Mouse (Mus musculus) olfactory bulb, adult 2 months (tissue): ENCODE results near the gene Tldc2. TPM values are rescaled to one million over a fixed set of nuclear protein-coding genes. Genes with fewer than 3 reads are reported as not detected.

Source experiments
- H3K27ac ChIP-seq: fragments of 200-500 bp; 2 replicates; pipeline ENCODE4 v1.5.1; 2012; ENCODE audit warnings: low read depth, low read length; ENCODE audit not compliant: insufficient read depth
- H3K4me1 ChIP-seq: fragments of 200-500 bp; 2 replicates; pipeline ENCODE4 v1.6.1; 2012; ENCODE audit warnings: low read length; ENCODE audit not compliant: control insufficient read depth, insufficient read depth
- H3K4me3 ChIP-seq: fragments of 200-500 bp; 2 replicates; pipeline ENCODE4 v1.5.1; 2012; ENCODE audit warnings: mild to moderate bottlenecking, low read depth, low read length, moderate library complexity; ENCODE audit not compliant: insufficient read depth
- CTCF ChIP-seq: fragments of 200-500 bp; IDR thresholded peaks from 2 replicates; pipeline ENCODE4 v1.5.1; 2012; ENCODE audit warnings: low read depth, mild to moderate bottlenecking, low read length, moderate library complexity; ENCODE audit not compliant: insufficient read depth
- POLR2A ChIP-seq: fragments of 200-500 bp; IDR thresholded peaks from 2 replicates; pipeline ENCODE4 v1.6.1; 2012; ENCODE audit warnings: mild to moderate bottlenecking, low read depth, low read length, moderate library complexity; ENCODE audit not compliant: insufficient read depth
- WGBS: fragments of 180-500 bp; shearing (Covaris S2); methylation state at CpG from one replicate; pipeline ENCODE4 v1.1.7; 2018; 5-methylcytosine and 5-hydroxymethylcytosine counted together
- polyA plus RNA-seq: library from polyadenylated mRNA; stranded (reverse); fragments of >200 nt; gene quantifications from 2 replicates; pipeline ENCODE4 v1.2.4, GENCODE M21; 2012; ENCODE audit warnings: low replicate concordance; ENCODE audit not compliant: missing spikeins, insufficient read depth, insufficient read length

The Tldc2 gene
- polyA plus RNA-seq, 1 experiment = not detected

- Histone ChIP-seq H3K4me3 (no peak overlapping the region), H3K27ac (no peak overlapping the region), H3K4me1 (no peaks in the 10 kb centered on the region)
- TF ChIP-seq POLR2A (no peak), CTCF (no peak)
- WGBS = 92% methylated on average over 5 of the region's 5 CpGs
Observed at GRCm38 (mm10) chr2:157139251-157139802, 52.5 kb downstream of the Tldc2 start.

GRCm38 (mm10) chr2:157141962-157142361 is 55.1 kb downstream of the Tldc2 start:
- TF ChIP-seq CTCF (no peak), POLR2A (no peak)
- Histone ChIP-seq H3K4me1 (no peaks in the 10 kb centered on the region), H3K27ac (no peak overlapping the region), H3K4me3 (no peak overlapping the region)
- WGBS = 85% methylated on average over 4 of the region's 4 CpGs

- no peak overlapping the region for H3K27ac ChIP-seq
- H3K4me1 ChIP-seq = no peaks in the 10 kb centered on the region
- 76% methylated on average over 5 of the region's 5 CpGs for WGBS
- TF ChIP-seq CTCF (no peak), POLR2A (no peak)
- H3K4me3 ChIP-seq = no peak overlapping the region
Observed at GRCm38 (mm10) chr2:157144132-157144531, 57.3 kb downstream of the Tldc2 start.

- Histone ChIP-seq H3K27ac (no peak overlapping the region), H3K4me3 (no peak overlapping the region), H3K4me1 (no peaks in the 10 kb centered on the region)
- WGBS = 95% methylated on average over 1 of the region's 1 CpGs
- TF ChIP-seq CTCF (no peak), POLR2A (no peak)
Observed at GRCm38 (mm10) chr2:157145173-157145572, 58.3 kb downstream of the Tldc2 start.

Other genes with a start within 250 kb of the Tldc2 start
- gene Tgif2, start 247.0 kb upstream of the Tldc2 start, polyA plus RNA-seq = not detected in 2 replicates
- gene 4930518I15Rik, start 229.1 kb upstream of the Tldc2 start, polyA plus RNA-seq = not detected in 2 replicates
- not detected in 2 replicates for gene Rab5if, start 223.9 kb upstream of the Tldc2 start, polyA plus RNA-seq
- not detected in 2 replicates for gene Sla2, start 199.9 kb upstream of the Tldc2 start, polyA plus RNA-seq
- gene Ndrg3, start 95.0 kb upstream of the Tldc2 start, polyA plus RNA-seq = 187 and 436 TPM in 2 replicates
- gene Dsn1, start 79.9 kb upstream of the Tldc2 start, polyA plus RNA-seq = not detected in 2 replicates
- not detected in 2 replicates for gene Soga1, start 7.8 kb upstream of the Tldc2 start, polyA plus RNA-seq
- gene Samhd1, start 48.2 kb downstream of the Tldc2 start, polyA plus RNA-seq = not detected in 2 replicates
- gene Rbl1, start 117.5 kb downstream of the Tldc2 start, polyA plus RNA-seq = not detected in 2 replicates
- not detected in 2 replicates for gene Rpn2, start 192.0 kb downstream of the Tldc2 start, polyA plus RNA-seq
- gene Mroh8, start 192.5 kb downstream of the Tldc2 start, polyA plus RNA-seq = not detected in 2 replicates